Mouse (Mus musculus) heart, embryonic 11.5 days (tissue): Measurements from ENCODE around the gene Ywhah. TPM values are rescaled to one million over a fixed set of nuclear protein-coding genes. Genes with fewer than 3 reads are reported as not detected.
A peak's percentile ranks its signal among the peaks of the same experiment; 100 is the strongest.
"Not testable (repeated sequence)": the region's sequence is repeated elsewhere in the genome, so short reads cannot be mapped to it uniquely, and the experiment has no call there.

Experiments used
- ATAC-seq: fragments of 200-750 bp; cut with Nextera tagmentation; replicated peaks from 2 replicates; pipeline ENCODE4 v1.8.0; 2017; ENCODE audit warnings: moderate library complexity; ENCODE audit not compliant: insufficient number of reproducible peaks, low FRiP score, low TSS enrichment
- H3K27ac ChIP-seq: fragments of 300-500 bp; sonication (generic); 2 replicates; pipeline ENCODE4 v1.5.1; 2014; ENCODE audit warnings: mild to moderate bottlenecking, low read depth, low read length
- H3K27me3 ChIP-seq: fragments of 300-500 bp; sonication (generic); 2 replicates; pipeline ENCODE4 v1.6.1; 2014; ENCODE audit warnings: mild to moderate bottlenecking, low read length, mixed read lengths; ENCODE audit not compliant: control insufficient read depth, insufficient read depth
- H3K36me3 ChIP-seq: fragments of 300-500 bp; sonication (generic); 2 replicates; pipeline ENCODE4 v1.6.1; 2014; ENCODE audit warnings: mild to moderate bottlenecking, low read length, moderate library complexity, mixed read lengths; ENCODE audit not compliant: control insufficient read depth, insufficient read depth
- H3K4me1 ChIP-seq: fragments of 300-500 bp; sonication (generic); 2 replicates; pipeline ENCODE4 v1.6.1; 2014; ENCODE audit warnings: low read length; ENCODE audit not compliant: control insufficient read depth, insufficient read depth
- H3K4me2 ChIP-seq: fragments of 300-500 bp; sonication (generic); 2 replicates; pipeline ENCODE4 v1.6.1; 2014; ENCODE audit warnings: mild to moderate bottlenecking, moderate library complexity
- H3K4me3 ChIP-seq: fragments of 300-500 bp; sonication (generic); 2 replicates; pipeline ENCODE4 v1.5.1; 2014; ENCODE audit warnings: low read depth, low read length
- H3K9ac ChIP-seq: fragments of 300-500 bp; sonication (generic); 2 replicates; pipeline ENCODE4 v1.6.1; 2014; ENCODE audit warnings: mild to moderate bottlenecking, low read depth, low read length, moderate library complexity
- H3K9me3 ChIP-seq: fragments of 300-500 bp; sonication (generic); replicated peaks from 2 replicates; pipeline ENCODE4 v1.6.1; 2016; ENCODE audit warnings: low read length; ENCODE audit not compliant: control insufficient read depth
- WGBS: fragments of 180-500 bp; shearing (Covaris S2); extraction: QIAGEN DNeasy Blood & Tissue Kit; methylation state at CpG from one replicate; pipeline ENCODE4 v1.1.7; 2014; ENCODE audit not compliant: insufficient replicate concordance; 5-methylcytosine and 5-hydroxymethylcytosine counted together
- polyA plus RNA-seq: library from polyadenylated mRNA; unstranded; fragments of >200 nt; fragmentation: Nextera tagmentation; extraction: Ambion mirVana; gene quantifications from 2 replicates; pipeline ENCODE4 v1.2.1, GENCODE M21; 2014

Gene Ywhah
- polyA plus RNA-seq, 1 experiment from 2014 or later: 449 TPM

GRCm38 (mm10) chr5:33033633-33034032 lies 15.0 kb downstream of the Ywhah start:
- H3K9me3 ChIP-seq, H3K9ac ChIP-seq, H3K4me2 ChIP-seq, H3K4me3 ChIP-seq, H3K27me3 ChIP-seq, H3K4me1 ChIP-seq, H3K36me3 ChIP-seq, H3K27ac ChIP-seq, ATAC-seq: not testable (repeated sequence)
- 36% methylated on average over 8 of the region's 8 CpGs for WGBS

GRCm38 (mm10) chr5:33034100-33034499 lies 15.5 kb downstream of the Ywhah start:
- Histone ChIP-seq H3K9me3 (no peaks in the 10 kb centered on the region), H3K4me3 (no peak overlapping the region), H3K4me1 (no peaks in the 10 kb centered on the region), H3K4me2 (no peak overlapping the region), H3K36me3 (no peaks in the 10 kb centered on the region), H3K27me3 (no peaks in the 10 kb centered on the region), H3K27ac (no peak overlapping the region), H3K9ac (no peak overlapping the region)
- no peak for ATAC-seq
- WGBS: 28% methylated on average over 7 of the region's 7 CpGs

- Histone ChIP-seq H3K4me3 (no peak overlapping the region), H3K9me3 (no peaks in the 10 kb centered on the region), H3K9ac (no peak overlapping the region), H3K4me1 (no peaks in the 10 kb centered on the region), H3K27ac (no peak overlapping the region), H3K36me3 (no peaks in the 10 kb centered on the region), H3K27me3 (no peaks in the 10 kb centered on the region), H3K4me2 (no peak overlapping the region)
- no peak for ATAC-seq
- WGBS: 32% methylated on average over 3 of the region's 3 CpGs
Observed at GRCm38 (mm10) chr5:33034916-33035315, 16.3 kb downstream of the Ywhah start.

- Histone ChIP-seq H3K4me3 (no peak overlapping the region), H3K4me1 (no peaks in the 10 kb centered on the region), H3K27me3 (no peaks in the 10 kb centered on the region), H3K9ac (no peak overlapping the region), H3K4me2 (peak overlapping the region; percentile 58), H3K36me3 (no peaks in the 10 kb centered on the region), H3K27ac (no peak overlapping the region), H3K9me3 (no peaks in the 10 kb centered on the region)
- no peak for ATAC-seq
- 42% methylated on average over 13 of the region's 13 CpGs for WGBS
Observed at GRCm38 (mm10) chr5:33038656-33039509, 20.3 kb downstream of the Ywhah start.

GRCm38 (mm10) chr5:33039510-33039911 lies 20.9 kb downstream of the Ywhah start:
- WGBS: 5% methylated on average over 13 of the region's 13 CpGs
- Histone ChIP-seq H3K4me2 (peak overlapping the region; percentile 58), H3K36me3 (no peaks in the 10 kb centered on the region), H3K4me3 (0 out of 2 replicates have a peak overlapping the region, but pooled peaks have one; percentile 9), H3K4me1 (no peaks in the 10 kb centered on the region), H3K27ac (no peak overlapping the region), H3K9me3 (no peaks in the 10 kb centered on the region), H3K27me3 (no peaks in the 10 kb centered on the region), H3K9ac (no peak overlapping the region)
- no peak for ATAC-seq

- not testable (repeated sequence) for H3K4me1 ChIP-seq, H3K27ac ChIP-seq, H3K4me3 ChIP-seq, ATAC-seq, H3K36me3 ChIP-seq, H3K27me3 ChIP-seq, H3K9ac ChIP-seq, H3K4me2 ChIP-seq, H3K9me3 ChIP-seq
- WGBS: 100% methylated on average over 1 of the region's 1 CpGs
Observed at GRCm38 (mm10) chr5:33040735-33041134, 22.1 kb downstream of the Ywhah start.

- Histone ChIP-seq H3K27ac (no peak overlapping the region), H3K9me3 (no peaks in the 10 kb centered on the region), H3K4me2 (no peak overlapping the region), H3K4me1 (no peaks in the 10 kb centered on the region), H3K27me3 (no peaks in the 10 kb centered on the region), H3K9ac (no peak overlapping the region), H3K36me3 (no peaks in the 10 kb centered on the region), H3K4me3 (no peak overlapping the region)
- no peak for ATAC-seq
- 67% methylated on average over 10 of the region's 10 CpGs for WGBS
Observed at GRCm38 (mm10) chr5:33043397-33043796, 24.8 kb downstream of the Ywhah start.

GRCm38 (mm10) chr5:33044636-33045315 lies 26.2 kb downstream of the Ywhah start:
- no peaks in the 10 kb centered on the region for H3K4me1 ChIP-seq
- no peaks in the 10 kb centered on the region for H3K27me3 ChIP-seq
- no peaks in the 10 kb centered on the region for H3K36me3 ChIP-seq
- H3K4me3 ChIP-seq: no peak overlapping the region
- H3K9me3 ChIP-seq: no peaks in the 10 kb centered on the region
- no peak overlapping the region for H3K27ac ChIP-seq
- no peak overlapping the region for H3K9ac ChIP-seq
- WGBS: 86% methylated on average over 12 of the region's 12 CpGs
- H3K4me2 ChIP-seq: no peak overlapping the region
- ATAC-seq: no peak
